Mouse (Mus musculus): ENCODE results near the gene Olfr1176.

Gene Olfr1176

GRCm38 (mm10) chr2:88336421-88336820 is at the start of gene Olfr1176:
TSS of gene Olfr1176 (plus strand) at chr2:88336721.
- DNase-seq, result no peak

GRCm38 (mm10) chr2:88315035-88315434 is 21.5 kb upstream of the Olfr1176 start, which contains the start of gene Olfr1174-ps:
TSS of gene Olfr1174-ps (minus strand) at chr2:88315135.
- no peak for DNase-seq

- DNase-seq, result no peak
Observed at GRCm38 (mm10) chr2:88327115-88327514, 9.4 kb upstream of the Olfr1176 start, which contains the start of gene Olfr1175-ps. TSS of gene Olfr1175-ps (minus strand) at chr2:88327215.

GRCm38 (mm10) chr2:88346392-88346791 is 9.9 kb downstream of the Olfr1176 start, which contains the start of gene Olfr1177-ps:
TSS of gene Olfr1177-ps (minus strand) at chr2:88346492.
- no peak for DNase-seq

- DNase-seq, result no peak
Observed at GRCm38 (mm10) chr2:88356304-88356703, 19.8 kb downstream of the Olfr1176 start.

- no peak for DNase-seq
Observed at GRCm38 (mm10) chr2:88386762-88387161, 50.2 kb downstream of the Olfr1176 start, which contains the start of gene Olfr1178. TSS of gene Olfr1178 (plus strand) at chr2:88387062.

Data from kidney, postnatal 10 days (tissue).